Mouse (Mus musculus) heart, postnatal 10 days (tissue): Measurements from ENCODE around the gene Mpzl3. TPM values are rescaled to one million over a fixed set of nuclear protein-coding genes. Genes with fewer than 3 reads are reported as not detected.
A peak's percentile ranks its signal among the peaks of the same experiment; 100 is the strongest.
"Not testable (repeated sequence)": the region's sequence is repeated elsewhere in the genome, so short reads cannot be mapped to it uniquely, and the experiment has no call there.

Experiments used
- DNase-seq, 2 experiments: peaks; one replicate each; pipeline ENCODE4 v3.0.0; 2021
- intact Hi-C: fragments of 180-260 bp; cut with DNase I; formaldehyde crosslinking; loops from one replicate; pipeline ENCODE4 v1.15.1; 2025
- total RNA-seq, 2 experiments: library from RNA; stranded (reverse); gene quantifications; 2 replicates each; pipeline ENCODE4 v1.2.3; 2021

The Mpzl3 gene
- 1 to 10 TPM in 1 of 2 experiments, under 1 TPM in 1; 0.82 to 2.1 TPM for total RNA-seq

DNA sequence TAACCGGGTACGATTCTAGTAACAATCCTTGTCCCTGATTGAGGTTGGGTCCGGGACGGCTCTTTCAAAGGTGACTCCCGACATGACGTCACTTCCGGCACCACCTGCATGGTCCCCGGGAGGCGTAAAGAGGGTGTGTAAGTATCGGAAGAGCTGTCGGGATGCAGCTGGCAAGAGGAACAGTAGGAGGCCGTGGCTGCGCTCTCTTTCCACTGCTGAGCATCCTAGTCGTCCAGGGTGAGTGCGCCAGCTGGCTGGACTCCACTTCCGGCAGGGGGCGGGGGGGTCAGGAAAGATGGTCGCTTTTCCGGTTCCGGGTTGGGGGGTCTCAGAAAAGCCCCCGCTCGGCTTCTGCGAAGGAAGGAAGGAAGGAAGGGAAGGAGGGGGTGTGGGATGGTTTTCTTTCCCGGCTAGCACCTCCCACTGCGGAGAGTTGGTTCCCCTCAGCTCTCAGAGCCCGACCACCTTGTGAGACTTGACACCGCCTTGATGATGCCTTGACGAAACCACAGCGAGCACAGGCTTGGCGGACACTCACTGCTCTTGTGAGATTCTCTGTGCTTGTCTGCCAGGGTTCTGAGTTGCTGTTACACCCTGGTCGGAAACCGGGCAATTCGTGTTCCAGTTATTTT lies at the start of gene Mpzl3:
Gene Mpzl3, plus strand, starts transcription at position 105 of the 632 bp plus-strand sequence.
- intact Hi-C loops: no loop called here
- DNase-seq: peak; percentile 81 to 88

DNA sequence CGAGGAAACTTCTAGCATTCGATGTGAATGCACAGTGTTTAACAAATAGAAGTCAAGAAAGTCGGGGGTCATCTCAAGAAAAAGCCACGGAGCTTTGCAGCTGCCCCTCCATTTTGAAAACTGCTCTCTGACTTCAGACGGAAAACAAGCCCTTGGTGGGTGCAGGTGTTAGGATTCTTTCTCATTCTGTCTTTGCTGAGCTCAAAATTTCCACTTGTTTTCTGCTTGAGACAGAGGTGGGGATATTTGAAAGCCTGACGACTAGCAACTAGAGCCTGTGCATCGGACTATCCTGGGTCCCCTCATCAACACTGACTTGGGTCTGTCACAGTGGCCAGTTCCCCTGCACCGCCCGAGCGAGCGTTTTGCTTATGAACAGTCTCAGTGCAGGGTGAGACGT lies 47.6 kb upstream of the Mpzl3 start:
- DNase-seq: no peak
- intact Hi-C loops: no loop called here

- DNase-seq: no peak
- intact Hi-C loops: no loop called here
Observed at GRCm38 (mm10) chr9:45008342-45008741, 46.6 kb upstream of the Mpzl3 start.

- intact Hi-C loops: no loop called here
- no peak for DNase-seq
Observed at GRCm38 (mm10) chr9:45009180-45010078, 45.6 kb upstream of the Mpzl3 start, which contains the start of gene Cd3e. TSS of gene Cd3e (minus strand) at chr9:45009627.

DNA sequence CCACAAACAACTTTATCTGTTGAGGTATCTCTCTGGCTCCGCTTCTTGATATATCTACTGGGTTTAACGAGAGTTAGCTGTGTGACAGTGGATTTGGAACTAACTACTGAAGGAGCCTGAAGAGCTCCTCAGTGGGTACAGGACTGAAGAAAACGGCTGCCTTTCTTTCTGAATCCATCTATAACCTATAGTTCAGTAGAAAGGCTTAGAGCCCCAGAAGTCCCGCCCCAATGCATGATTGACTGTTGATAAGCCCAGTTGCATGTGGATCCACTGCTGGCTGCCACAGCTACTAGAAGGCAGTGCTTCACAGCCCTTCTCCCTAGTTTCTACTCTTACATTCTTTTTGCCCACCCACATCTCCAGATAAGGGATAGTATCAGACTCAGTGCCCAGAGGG lies 44.5 kb upstream of the Mpzl3 start:
- no peak for DNase-seq
- intact Hi-C loops: no loop called here

- intact Hi-C loops: no loop called here
- DNase-seq: no peak
Observed at GRCm38 (mm10) chr9:45011291-45011690, 43.7 kb upstream of the Mpzl3 start.

DNA sequence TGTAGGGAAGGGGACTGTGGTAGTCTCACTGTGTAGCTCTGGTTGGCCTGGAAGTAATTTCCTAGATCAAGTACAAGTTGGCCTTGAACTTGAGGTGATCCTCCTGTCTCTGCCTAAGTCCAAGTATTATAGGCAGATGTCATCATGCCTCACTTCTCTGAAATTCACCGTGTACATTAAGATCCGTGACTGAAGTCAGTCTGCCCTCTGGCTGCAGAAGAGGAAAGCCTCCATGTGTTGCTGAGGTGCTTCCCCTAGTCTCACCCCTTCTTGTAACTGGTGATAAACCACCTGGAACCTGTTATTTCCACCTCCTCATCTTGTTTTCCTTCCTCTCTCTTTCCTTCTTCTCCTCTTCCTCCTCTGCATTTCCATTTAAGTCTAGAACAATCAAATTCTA lies 40.1 kb upstream of the Mpzl3 start:
- no peak for DNase-seq
- intact Hi-C loops: no loop called here

DNA sequence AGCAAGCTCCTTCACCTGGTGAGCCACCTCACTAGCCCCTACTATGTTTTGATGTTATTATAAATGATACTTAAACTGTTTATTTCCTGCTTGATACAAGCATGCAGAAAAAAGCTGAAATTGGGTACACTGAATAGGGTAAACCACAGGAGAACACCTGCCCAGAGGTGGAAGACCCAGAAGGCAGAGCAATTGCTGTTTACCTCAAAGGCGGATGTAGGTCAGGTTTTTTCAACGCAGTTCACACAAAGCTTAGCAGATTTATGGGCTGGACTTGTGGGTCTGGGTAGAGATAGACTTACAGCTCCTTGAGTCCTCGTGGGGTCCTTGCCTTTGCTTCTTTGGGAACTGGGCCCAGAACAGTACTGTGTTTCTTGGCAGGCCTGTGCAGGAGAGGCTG lies 39.1 kb upstream of the Mpzl3 start:
- DNase-seq: no peak
- intact Hi-C loops: no loop called here

DNA sequence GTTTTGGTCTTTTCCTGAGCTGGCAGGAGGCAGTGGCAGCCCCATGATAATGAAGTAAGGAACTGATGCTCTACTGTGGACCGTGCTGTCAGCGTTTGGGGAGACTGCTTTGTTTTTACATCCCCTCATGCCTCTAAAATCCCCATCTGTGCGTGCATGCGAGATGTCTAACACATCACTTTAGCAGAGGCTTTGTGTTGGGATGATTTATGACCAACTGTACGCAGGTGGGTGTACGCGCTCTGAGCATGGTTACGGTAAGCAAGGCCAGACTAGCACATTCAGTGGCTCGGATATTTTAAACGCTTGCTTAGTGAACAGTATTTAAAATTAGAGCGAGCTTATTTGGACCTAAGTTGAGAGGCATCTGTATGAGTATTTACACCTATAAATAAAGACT lies 37.0 kb upstream of the Mpzl3 start:
- no peak for DNase-seq
- intact Hi-C loops: no loop called here

- peak; percentile 67 to 79 for DNase-seq
- intact Hi-C loops: loop anchor here (1.0 to 5.0 kb wide), 2 partner anchors 110 to 124 kb away; no protein-coding TSS in a partner anchor
Observed at GRCm38 (mm10) chr9:45022800-45023199, 32.2 kb upstream of the Mpzl3 start.

DNA sequence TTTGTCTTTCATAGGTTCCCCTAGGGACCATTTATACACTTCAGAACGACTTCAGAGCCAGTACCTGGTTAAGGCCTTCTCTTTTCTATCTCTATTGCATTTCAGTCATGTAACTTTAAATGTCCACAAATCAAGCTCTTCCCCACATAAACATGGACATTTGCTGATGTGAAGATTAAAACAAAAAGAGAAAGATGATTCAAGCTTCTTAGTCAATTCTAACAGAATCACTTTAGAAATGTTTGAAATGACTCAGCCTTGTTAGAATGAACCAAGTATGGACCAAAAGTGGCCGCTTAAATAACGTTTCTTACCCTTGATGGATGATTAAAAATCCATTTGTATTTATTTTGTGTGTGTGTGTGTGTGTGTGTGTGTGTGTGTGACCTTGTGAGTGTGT lies 31.3 kb upstream of the Mpzl3 start:
- intact Hi-C loops: loop anchor here (1.0 to 5.0 kb wide), 2 partner anchors 109 to 123 kb away; no protein-coding TSS in a partner anchor
- no peak for DNase-seq

DNA sequence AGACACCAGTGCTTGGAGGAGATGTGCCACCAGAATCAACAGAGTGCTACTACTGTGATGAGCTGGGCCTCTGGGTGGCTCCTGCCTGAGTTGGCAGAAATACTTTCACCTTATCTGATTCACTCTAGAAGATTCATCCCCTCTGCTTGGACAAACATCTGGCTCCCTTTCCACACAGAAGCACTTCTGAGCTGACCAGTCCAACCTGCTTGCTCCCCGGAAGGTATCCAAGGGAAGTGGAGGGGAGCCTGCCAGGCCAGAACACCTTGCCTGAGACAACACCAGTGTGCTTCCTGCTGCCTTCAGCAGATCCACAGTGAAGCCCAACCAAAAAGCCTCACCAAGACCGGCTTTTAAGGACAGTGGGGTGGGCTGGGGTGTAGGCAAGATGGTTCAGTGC lies 30.8 kb upstream of the Mpzl3 start:
- intact Hi-C loops: loop anchor here (5.0 kb wide), 1 partner anchor 108 kb away; no protein-coding TSS in a partner anchor
- DNase-seq: no peak

DNA sequence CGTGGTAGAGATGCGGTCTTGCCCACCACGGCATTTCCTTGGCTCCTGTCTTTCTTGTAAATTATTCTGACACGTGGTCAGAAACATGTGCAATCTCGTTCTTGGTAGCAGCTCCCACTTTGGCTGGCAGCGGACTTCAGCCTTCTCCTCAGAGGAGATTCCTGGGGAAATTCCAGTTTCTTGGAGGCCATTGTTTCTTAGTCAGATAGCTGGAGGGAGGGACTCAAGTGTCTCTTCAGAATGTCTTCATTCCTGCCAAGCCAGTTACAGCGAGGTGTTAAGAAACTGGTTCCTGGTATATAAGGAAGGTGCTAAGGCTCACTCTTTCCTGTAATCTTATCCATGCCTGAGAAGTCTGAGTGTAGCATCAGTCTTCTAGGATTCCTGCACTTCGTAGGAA lies 27.6 kb upstream of the Mpzl3 start:
- no peak for DNase-seq
- intact Hi-C loops: no loop called here

DNA sequence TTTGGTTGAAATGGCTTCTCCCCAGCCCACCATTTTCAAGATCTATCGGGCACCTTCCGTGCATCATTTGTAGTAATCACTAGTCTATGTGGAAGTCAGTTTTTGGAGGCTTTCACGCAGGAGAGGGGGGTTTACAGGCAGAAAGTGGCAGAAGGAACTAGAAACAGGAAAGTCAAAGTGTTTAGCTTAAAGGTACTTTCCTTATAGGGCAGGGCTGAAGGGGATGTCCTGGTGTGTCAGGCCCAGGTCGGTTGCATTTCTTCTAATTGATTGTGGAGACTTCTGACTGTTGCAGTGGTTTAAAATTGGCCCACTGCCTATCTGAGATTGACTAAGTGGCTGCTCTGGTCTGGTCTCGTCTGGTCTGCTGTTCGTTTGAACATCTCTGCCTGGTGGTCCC lies 24.6 kb upstream of the Mpzl3 start:
- DNase-seq: no peak
- intact Hi-C loops: no loop called here

DNA sequence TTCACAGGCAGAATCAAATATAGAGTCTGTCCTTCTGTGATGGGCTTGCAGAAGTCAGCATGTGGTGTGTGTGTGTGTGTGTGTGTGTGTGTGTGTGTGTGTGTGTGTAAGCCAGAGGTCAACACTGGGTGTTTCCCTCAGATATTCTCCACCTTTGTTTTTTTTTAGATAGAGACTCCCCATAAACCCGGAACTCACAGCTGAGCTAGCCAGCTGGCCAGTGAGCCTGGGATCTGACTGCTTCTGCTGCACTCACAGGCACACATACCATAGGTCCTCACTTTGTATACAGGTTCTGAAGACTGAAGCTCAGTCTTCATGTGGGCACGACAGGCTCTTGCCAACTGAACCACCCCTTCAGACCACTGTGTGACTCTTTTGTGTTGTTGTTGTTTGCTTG lies 22.7 kb upstream of the Mpzl3 start:
- no peak for DNase-seq

DNA sequence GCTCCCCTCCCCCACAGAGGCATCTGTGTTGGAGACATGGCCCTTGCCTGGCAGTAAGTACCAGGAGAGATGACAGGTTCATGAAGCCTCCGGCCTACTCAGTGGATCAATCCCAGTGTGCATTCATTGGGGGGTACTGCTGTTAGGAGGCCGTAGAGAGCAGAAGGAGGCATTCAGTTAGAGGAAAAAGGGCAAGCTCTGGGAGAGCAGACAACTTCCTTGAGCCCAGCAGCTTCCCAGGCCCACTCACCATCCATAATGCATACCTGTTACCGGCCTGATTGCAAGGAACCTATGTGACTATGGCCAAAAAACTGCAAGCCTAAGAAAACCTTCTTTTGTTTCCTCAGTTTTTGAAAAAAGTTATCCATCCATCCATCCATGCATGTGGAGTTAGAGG lies 20.5 kb upstream of the Mpzl3 start:
- no peak for DNase-seq
- intact Hi-C loops: no loop called here

More for the DNA sequence above, 22.7 kb upstream of the Mpzl3 start:
- intact Hi-C loops: no loop called here

DNA sequence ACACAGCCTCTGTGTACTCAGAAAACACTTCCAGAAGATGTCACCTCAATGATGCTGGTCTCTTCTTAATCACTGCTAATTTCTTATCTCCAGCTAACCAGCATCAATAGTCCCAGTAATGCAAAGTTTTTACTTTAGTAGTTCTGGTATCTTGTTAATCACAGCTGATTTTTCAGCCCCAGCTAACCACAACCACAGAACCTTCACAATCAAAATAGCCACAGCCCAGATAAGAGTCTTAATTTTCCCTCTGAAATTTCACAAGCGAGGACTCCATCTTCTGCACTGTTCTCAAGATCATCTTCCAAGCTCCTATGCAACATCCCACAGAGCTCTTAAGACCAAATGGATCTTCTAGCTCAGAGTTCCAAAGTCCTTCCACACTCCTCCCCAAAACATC lies 17.2 kb upstream of the Mpzl3 start:
- intact Hi-C loops: not testable (repeated sequence)

DNA sequence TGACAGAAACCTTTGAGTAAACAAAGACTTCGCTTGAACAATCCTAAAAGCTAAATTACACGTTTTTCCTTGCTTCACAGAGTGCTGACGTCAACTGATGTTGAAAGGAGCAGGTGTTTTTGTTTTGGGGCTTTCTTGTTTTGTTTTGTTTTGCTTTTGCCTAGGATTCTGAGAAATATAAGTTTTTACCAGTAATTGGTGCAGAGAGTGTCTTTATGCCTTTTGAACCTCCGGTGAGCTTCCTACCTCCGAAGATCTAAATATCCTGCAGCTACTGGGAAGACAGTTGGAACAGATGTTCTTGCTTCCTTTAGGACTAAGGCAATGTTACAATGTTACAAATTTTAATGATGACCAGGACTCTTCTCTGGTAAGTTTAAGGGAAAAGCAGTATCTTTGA lies 15.5 kb upstream of the Mpzl3 start, which contains the start of gene Mpzl2:
Gene Mpzl2, plus strand, starts transcription at position 301 of the 400 bp plus-strand sequence.
- intact Hi-C loops: no loop called here
- DNase-seq: no peak

More for the DNA sequence above, 17.2 kb upstream of the Mpzl3 start:
- DNase-seq: not testable (repeated sequence)

- intact Hi-C loops: no loop called here
- DNase-seq: no peak
Observed at GRCm38 (mm10) chr9:45040066-45040845, 14.7 kb upstream of the Mpzl3 start.

DNA sequence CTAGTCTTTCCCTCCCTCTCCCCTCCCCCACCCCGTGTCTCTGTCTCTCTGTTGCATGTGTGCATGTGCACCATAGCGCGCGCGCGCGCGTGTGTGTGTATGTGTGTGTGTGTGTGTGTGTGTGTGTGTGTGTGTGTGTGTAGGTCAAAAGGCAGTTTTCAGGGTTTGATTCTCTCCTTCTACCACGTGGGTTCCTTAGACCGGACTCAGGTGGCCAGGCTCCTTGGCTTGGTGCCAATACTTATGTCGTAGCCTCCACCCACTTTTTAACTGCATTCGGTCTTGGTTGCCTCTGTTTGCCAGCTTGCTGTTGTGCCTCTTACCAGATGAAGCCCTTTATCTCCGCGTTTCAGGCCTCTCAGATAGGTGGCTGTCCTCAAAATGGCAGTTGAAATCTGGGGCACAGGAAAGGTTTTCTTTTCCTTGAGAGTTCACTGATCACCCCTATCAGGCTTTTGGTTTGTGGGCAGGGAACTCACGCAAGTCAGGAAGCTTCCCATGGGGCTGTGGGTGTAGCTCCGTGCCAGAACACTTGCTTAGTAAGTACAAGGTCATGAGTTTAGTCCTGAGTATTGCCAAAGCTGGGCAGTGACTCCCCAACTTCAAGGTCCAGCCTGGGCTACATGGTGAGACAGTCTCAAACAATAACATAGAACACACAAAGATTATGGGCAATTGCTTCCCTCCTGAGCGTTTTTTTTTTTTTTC lies 13.7 kb upstream of the Mpzl3 start:
- intact Hi-C loops: no loop called here
- peak in 1 of 2 experiments; percentile 7 for DNase-seq
